Mouse (Mus musculus): ENCODE results near the gene Dlg1.

Dlg1 gene

GRCm38 (mm10) chr16:31737761-31738160, 74.5 kb downstream of the Dlg1 start:
- DNase-seq (ENCODE audit: low read depth), result no peak

- no peak for DNase-seq (ENCODE audit: low read depth)
Observed at GRCm38 (mm10) chr16:31740271-31740670, 77.0 kb downstream of the Dlg1 start.

GRCm38 (mm10) chr16:31740704-31741103, 77.5 kb downstream of the Dlg1 start:
- no peak for DNase-seq (ENCODE audit: low read depth)

DNA sequence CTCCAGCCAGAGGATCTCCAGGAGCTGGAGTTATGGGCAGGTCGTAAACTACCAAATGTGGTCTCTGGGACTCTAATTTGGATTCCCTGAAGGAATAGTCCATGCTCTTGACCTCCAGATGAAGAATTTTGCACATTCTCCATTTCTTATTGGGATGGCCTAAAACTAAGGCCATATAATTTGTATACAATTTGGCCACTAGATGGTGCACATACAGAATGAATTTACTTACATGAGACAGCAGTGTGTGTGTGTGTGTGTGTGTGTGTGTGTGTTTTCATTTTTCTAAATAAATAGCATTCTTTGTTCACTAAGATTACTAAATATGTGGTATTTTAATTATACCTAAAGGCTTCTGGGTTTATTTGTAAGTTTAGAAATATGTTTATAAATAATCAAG, 87.3 kb downstream of the Dlg1 start:
- DNase-seq (ENCODE audit: low read depth), result peak; percentile 55

DNA sequence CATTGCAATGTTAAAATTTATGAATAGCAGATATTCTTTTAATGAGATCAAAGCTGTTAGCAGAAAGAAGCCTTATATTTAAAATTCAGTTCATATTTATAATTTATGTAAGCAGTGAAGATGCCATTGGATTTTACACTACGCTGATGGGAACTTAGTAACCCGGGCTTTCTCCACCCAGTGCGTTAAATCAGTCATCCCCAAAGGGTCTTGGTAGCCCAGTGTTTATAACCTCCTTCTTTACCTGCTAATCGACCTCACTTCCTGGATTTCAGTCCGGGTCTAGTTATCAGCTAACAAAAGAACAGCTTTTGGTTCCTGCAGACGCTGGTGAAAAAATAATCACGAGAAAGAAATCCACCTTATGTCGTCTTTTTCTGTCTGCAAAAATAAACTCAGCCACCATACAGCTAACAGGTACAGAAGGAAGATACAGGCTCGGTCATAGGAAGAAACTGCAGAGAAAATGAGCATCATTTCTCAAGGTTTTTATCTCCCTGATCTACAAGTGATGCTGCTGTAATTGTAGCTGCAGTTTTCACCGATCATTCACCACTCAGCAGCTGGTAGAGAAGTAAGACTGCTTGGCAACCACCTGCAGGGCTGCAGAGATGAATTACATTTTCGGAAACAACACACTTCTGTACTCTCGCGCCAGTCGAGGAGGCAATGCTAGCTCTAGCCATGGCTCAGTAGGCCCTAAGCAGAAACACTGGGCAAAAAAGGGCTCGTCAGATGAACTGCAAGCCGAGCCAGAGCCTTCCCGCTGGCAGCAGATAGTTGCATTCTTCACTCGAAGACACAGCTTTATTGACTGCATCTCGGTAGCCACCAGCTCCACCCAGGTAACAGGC, 91.2 kb downstream of the Dlg1 start:
- no peak for DNase-seq (ENCODE audit: low read depth)

- DNase-seq (ENCODE audit: low read depth), result no peak
Observed at GRCm38 (mm10) chr16:31755053-31755452, 91.8 kb downstream of the Dlg1 start.

- no peak for DNase-seq (ENCODE audit: low read depth)
Observed at GRCm38 (mm10) chr16:31756436-31756835, 93.2 kb downstream of the Dlg1 start.

GRCm38 (mm10) chr16:31757606-31758005, 94.4 kb downstream of the Dlg1 start:
- DNase-seq (ENCODE audit: low read depth), result peak; percentile 18

DNA sequence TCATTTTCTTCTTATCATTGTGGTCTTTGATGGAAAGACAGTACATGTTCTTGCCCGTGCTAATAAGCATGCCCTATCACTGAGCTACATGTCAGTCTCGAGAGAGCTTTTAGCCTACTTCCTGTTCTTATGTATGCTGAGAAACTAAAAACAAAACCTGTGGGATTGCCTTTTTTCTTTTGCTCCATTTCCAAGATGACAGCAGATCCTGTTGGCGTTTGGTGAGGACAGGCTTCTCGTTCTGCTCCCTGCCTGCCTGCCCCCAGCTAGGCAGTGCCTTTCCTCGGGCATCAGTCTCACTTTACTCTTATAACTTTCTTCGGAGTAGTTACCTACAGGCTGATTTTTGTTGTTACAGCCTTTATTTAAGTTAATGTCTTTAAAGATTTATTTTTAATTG, 96.2 kb downstream of the Dlg1 start:
- no peak for DNase-seq (ENCODE audit: low read depth)

GRCm38 (mm10) chr16:31766298-31766697, 103.1 kb downstream of the Dlg1 start:
- no peak for DNase-seq (ENCODE audit: low read depth)

- DNase-seq (ENCODE audit: low read depth), result no peak
Observed at GRCm38 (mm10) chr16:31766715-31767114, 103.5 kb downstream of the Dlg1 start.

DNA sequence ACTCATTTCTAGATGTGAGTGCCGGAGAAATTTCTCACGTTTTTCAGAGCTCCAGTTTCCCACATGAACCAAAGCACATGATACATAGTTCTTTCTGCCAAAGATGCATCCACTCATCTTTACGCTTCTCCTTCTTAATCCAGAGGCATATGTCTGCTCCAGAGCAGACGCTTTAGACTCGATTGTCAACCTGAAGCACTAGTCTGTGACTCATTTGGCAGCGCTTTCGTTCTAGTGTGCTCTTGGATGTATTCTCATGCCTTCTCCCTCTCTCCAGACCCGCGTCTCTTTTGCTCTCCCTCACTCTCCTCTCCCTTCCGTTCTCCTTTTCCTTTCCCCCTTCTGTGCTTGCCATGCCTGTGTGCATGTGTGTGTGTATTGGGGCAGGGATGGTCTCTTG, 112.7 kb downstream of the Dlg1 start:
- DNase-seq (ENCODE audit: low read depth), result no peak

DNA sequence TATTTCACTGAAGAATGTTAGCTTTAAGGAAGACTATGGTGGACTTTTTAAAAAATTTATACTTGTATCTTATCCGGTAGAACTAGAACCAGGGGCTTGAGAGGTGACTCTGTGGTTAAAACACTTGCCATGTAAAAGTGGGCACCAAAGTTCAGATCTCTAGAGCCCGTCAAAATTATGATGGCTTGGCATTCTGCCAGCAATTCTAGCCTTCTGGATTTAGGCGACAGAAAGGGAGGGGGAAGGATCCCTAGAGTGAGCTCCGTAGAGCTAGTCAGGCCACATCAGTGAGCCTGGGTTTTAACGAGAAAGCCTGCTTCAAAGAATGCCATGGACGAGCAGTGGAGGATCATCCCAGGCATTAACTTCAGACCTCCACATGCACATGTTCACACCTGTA, 117.8 kb downstream of the Dlg1 start:
- DNase-seq (ENCODE audit: low read depth), result no peak

GRCm38 (mm10) chr16:31790056-31790455, 126.8 kb downstream of the Dlg1 start:
- no peak for DNase-seq (ENCODE audit: low read depth)

DNA sequence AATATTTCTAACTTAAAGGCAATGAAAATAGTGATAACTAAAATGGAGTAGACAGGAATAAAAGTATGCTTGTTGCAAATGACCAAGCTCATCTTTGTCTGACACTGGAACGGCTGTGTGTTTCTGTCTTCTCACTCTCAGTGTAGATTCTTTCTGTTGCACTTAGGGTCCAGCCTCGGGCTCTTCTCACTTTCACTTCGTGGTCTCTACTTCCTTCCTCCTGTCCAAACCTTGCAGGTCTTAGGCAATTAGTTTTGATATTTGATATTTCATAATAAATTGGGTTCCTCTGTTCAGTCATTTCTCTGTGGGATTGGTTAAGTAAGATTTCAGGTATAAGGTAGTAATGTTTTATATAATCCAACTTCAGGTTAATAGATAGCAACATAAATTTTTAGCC, 140.4 kb downstream of the Dlg1 start:
- DNase-seq (ENCODE audit: low read depth), result no peak

GRCm38 (mm10) chr16:31826049-31826448, 162.8 kb downstream of the Dlg1 start:
- DNase-seq (ENCODE audit: low read depth), result no peak

DNA sequence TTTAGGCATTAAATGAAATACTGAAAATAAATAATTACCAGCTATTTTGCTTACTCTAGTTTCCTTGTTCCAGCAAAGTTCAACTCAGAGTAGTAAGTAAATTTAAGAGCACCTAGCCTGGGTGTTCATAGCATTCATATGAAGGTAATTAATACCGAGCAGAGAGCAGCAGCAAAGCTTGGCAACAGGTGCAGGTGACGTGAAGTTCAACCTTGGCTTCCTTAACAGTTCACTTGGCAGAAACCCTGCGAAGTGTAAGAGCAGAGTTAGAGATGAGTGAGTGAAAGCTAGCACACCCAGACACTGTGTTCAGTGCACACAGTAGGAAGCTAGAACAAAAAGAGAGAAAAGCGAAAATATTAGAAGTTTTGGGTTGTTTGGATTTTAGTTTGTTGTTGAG, 167.5 kb downstream of the Dlg1 start:
- no peak for DNase-seq (ENCODE audit: low read depth)

DNA sequence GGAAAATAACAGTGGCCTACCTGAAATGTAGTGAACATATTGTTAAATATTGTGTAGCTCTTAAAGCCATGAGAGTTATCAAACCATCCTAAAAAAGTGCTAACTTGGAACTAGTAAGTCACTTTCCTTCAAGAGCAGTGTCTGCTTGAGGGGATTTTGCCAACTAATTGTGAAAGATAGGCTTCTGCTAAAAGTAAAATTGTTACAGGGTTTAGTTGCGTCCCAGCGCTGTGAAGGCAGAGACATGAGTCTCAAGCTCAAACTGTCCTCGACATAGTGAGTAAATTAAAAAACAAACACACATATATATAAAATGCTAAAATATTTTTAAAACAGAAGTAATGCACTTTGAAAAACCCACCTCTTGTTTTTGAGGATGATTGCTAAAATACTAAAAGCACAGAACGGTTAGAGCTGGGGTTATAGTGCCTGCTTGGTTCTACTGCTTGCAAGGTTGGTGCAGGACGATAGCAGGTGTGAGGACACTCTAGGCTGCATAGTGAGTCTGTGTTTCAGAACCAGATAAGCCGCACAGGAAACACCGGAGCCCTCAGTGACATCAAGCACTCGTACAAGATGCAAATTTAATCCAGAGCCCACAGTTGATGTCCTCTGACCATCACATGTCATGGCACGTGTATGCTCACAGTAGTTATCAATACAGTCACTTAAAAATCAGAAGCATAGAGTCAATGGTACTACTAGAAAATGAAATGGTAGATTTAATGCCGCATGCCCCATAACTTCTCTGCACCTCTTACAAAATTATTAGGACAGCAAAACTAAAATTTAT, 169.6 kb downstream of the Dlg1 start:
- DNase-seq (ENCODE audit: low read depth), result no peak

GRCm38 (mm10) chr16:31834011-31834584, 170.9 kb downstream of the Dlg1 start:
- DNase-seq (ENCODE audit: low read depth), result no peak

DNA sequence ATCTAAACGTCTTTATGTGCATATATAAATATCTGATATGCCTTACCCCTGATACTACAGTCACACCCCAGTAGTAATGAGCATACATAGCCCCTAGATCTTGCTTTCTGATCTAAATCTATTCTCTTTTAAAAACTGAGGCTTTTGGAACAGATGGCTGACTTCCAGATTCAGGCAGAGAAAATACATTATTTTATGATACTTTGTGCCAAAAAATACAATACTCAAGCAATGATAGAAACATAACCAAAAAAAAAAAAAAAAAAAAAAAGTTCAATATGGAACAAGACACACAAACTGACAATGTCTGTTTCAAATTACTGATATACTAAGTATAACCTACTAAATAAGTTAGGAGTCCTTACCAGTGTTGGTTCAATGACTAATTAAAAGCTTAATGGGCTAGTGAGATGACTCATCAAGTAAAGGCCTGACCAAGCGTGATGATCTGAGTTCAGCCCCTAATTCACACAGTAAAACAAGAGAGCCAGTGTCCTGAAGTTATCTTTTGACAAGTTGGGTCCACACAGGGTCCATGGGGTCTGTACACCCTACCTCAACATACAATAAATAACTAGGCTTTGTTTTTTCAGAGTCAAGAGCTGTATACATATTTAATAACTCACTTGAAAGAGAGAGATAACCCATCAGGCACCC, 171.5 kb downstream of the Dlg1 start:
- no peak for DNase-seq (ENCODE audit: low read depth)

DNA sequence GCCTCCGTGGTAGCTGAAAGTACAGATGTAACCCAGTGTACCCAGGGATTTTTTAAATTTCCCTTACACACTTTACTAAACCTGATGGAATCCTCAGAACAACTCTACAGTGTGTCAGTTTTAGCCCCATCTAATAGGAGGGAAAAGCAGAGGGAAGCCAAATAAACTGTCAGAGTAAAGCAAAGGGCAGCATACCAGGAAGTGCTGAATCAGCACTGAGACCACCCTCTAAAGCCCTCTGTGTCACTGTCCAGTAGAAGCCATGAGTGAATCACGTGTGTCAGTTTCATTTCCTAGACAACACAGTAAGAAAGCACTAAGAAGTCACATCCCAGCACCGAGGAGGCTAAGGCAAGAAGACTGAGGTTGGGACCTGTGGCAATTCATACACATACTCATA, 174.1 kb downstream of the Dlg1 start:
- DNase-seq (ENCODE audit: low read depth), result no peak

- no peak for DNase-seq (ENCODE audit: low read depth)
Observed at GRCm38 (mm10) chr16:31844246-31844645, 181.0 kb downstream of the Dlg1 start.

Data from naive thymus-derived CD4-positive, alpha-beta T cell, adult 2 months (primary cell).